Mouse (Mus musculus): ENCODE measurements around the gene Tex26. TPM values are rescaled to one million over a fixed set of nuclear protein-coding genes. Genes with fewer than 3 reads are reported as not detected.

Gene Tex26
- polyA plus RNA-seq, 1 experiment from 2014 or later, result 0.30 TPM

- H3K4me1 ChIP-seq, result peaks cover 3% of the 10 kb centered on the region; the same call in 1 of the 2 replicates
- no peaks in the 10 kb centered on the region for H3K9me3 ChIP-seq (replicated peaks)
- DNase-seq (ENCODE audit: low spot score), result no peak
- H3K27ac ChIP-seq, result no peak overlapping the region
- no peaks in the 10 kb centered on the region for H3K36me3 ChIP-seq
- 97% methylated on average over 2 of the region's 2 CpGs for WGBS
- no peak overlapping the region for H3K4me3 ChIP-seq
- H3K27me3 ChIP-seq (ENCODE audit: low read depth, poor library complexity, severe bottlenecking), result no peaks in the 10 kb centered on the region
Observed at GRCm38 (mm10) chr5:149506033-149506432, 66.6 kb downstream of the Tex26 start.

- H3K9me3 ChIP-seq (replicated peaks), result no peaks in the 10 kb centered on the region
- H3K4me3 ChIP-seq, result no peak overlapping the region
- no peaks in the 10 kb centered on the region for H3K27me3 ChIP-seq (ENCODE audit: low read depth, poor library complexity, severe bottlenecking)
- no peaks in the 10 kb centered on the region for H3K36me3 ChIP-seq
- WGBS, result 90% methylated on average over 20 of the region's 20 CpGs
- peaks cover 3% of the 10 kb centered on the region for H3K4me1 ChIP-seq
- no peak for DNase-seq (ENCODE audit: low spot score)
- H3K27ac ChIP-seq, result no peak overlapping the region
Observed at GRCm38 (mm10) chr5:149508094-149509029, 68.9 kb downstream of the Tex26 start.

GRCm38 (mm10) chr5:149510323-149510722, 70.9 kb downstream of the Tex26 start:
- DNase-seq (ENCODE audit: low spot score), result no peak
- Histone ChIP-seq H3K36me3 (no peaks in the 10 kb centered on the region), H3K4me3 (no peak overlapping the region), H3K27me3 (ENCODE audit: low read depth, poor library complexity, severe bottlenecking) (no peaks in the 10 kb centered on the region), H3K27ac (no peak overlapping the region), H3K9me3 (replicated peaks) (no peaks in the 10 kb centered on the region), H3K4me1 (peaks cover 20% of the 10 kb centered on the region)
- 83% methylated on average over 13 of the region's 13 CpGs for WGBS

- Histone ChIP-seq H3K4me1 (peaks cover 20% of the 10 kb centered on the region), H3K9me3 (replicated peaks) (no peaks in the 10 kb centered on the region), H3K27ac (no peak overlapping the region), H3K27me3 (ENCODE audit: low read depth, poor library complexity, severe bottlenecking) (no peaks in the 10 kb centered on the region), H3K4me3 (no peak overlapping the region), H3K36me3 (no peaks in the 10 kb centered on the region)
- whole genome bisulfite sequencing, result 42% methylated on average over 3 of the region's 3 CpGs
- no peak for DNase-seq (ENCODE audit: low spot score)
Observed at GRCm38 (mm10) chr5:149512695-149513094, 73.2 kb downstream of the Tex26 start.

GRCm38 (mm10) chr5:149513438-149514086, 74.1 kb downstream of the Tex26 start:
- Histone ChIP-seq H3K4me1 (peaks cover 22% of the 10 kb centered on the region), H3K4me3 (no peak overlapping the region), H3K27ac (peak overlapping the region; percentile 46; the same call in 1 of the 2 replicates), H3K9me3 (replicated peaks) (no peaks in the 10 kb centered on the region), H3K27me3 (ENCODE audit: low read depth, poor library complexity, severe bottlenecking) (no peaks in the 10 kb centered on the region), H3K36me3 (no peaks in the 10 kb centered on the region)
- DNase-seq (ENCODE audit: low spot score), result no peak
- WGBS, result 55% methylated on average over 9 of the region's 9 CpGs

GRCm38 (mm10) chr5:149514087-149514671, 74.7 kb downstream of the Tex26 start:
- 36% methylated on average over 14 of the region's 14 CpGs for WGBS
- Histone ChIP-seq H3K27me3 (ENCODE audit: low read depth, poor library complexity, severe bottlenecking) (no peaks in the 10 kb centered on the region), H3K4me1 (peaks cover 22% of the 10 kb centered on the region), H3K27ac (peak overlapping the region; percentile 46; the same call in 1 of the 2 replicates), H3K9me3 (replicated peaks) (no peaks in the 10 kb centered on the region), H3K4me3 (no peak overlapping the region), H3K36me3 (no peaks in the 10 kb centered on the region)
- peak; percentile 41 for DNase-seq (ENCODE audit: low spot score)

- 92% methylated on average over 3 of the region's 3 CpGs for WGBS
- H3K4me1 ChIP-seq, result peaks cover 20% of the 10 kb centered on the region
- no peak overlapping the region for H3K27ac ChIP-seq
- DNase-seq (ENCODE audit: low spot score), result no peak
- H3K9me3 ChIP-seq (replicated peaks), result no peaks in the 10 kb centered on the region
- H3K36me3 ChIP-seq, result no peaks in the 10 kb centered on the region
- no peaks in the 10 kb centered on the region for H3K27me3 ChIP-seq (ENCODE audit: low read depth, poor library complexity, severe bottlenecking)
- H3K4me3 ChIP-seq, result no peak overlapping the region
Observed at GRCm38 (mm10) chr5:149514890-149515289, 75.4 kb downstream of the Tex26 start.

GRCm38 (mm10) chr5:149517116-149517515, 77.7 kb downstream of the Tex26 start:
- Histone ChIP-seq H3K27me3 (ENCODE audit: low read depth, poor library complexity, severe bottlenecking) (no peaks in the 10 kb centered on the region), H3K36me3 (no peaks in the 10 kb centered on the region), H3K4me1 (peaks cover 20% of the 10 kb centered on the region), H3K9me3 (replicated peaks) (no peaks in the 10 kb centered on the region), H3K27ac (no peak overlapping the region), H3K4me3 (no peak overlapping the region)
- WGBS, result 86% methylated on average over 6 of the region's 6 CpGs
- DNase-seq (ENCODE audit: low spot score), result no peak

Other genes starting within 250 kb of the Tex26 start
- 6.2 and 8.7 TPM in 2 replicates for gene Alox5ap, start 174.9 kb upstream of the Tex26 start, polyA plus RNA-seq (2016; fragmentation: Nextera tagmentation; extraction: Ambion mirVana)
- gene Medag, start 27.9 kb upstream of the Tex26 start, polyA plus RNA-seq (2016; fragmentation: Nextera tagmentation; extraction: Ambion mirVana), result 0.26 and 0.33 TPM in 2 replicates
- not detected in 2 replicates for gene Wdr95, start 89.0 kb downstream of the Tex26 start, polyA plus RNA-seq (2016; fragmentation: Nextera tagmentation; extraction: Ambion mirVana)
- 129 and 164 TPM in 2 replicates for gene Hsph1, start 196.7 kb downstream of the Tex26 start, polyA plus RNA-seq (2016; fragmentation: Nextera tagmentation; extraction: Ambion mirVana)
- gene B3glct, start 238.6 kb downstream of the Tex26 start, polyA plus RNA-seq (2016; fragmentation: Nextera tagmentation; extraction: Ambion mirVana), result 20.4 and 21.1 TPM in 2 replicates